Mouse (Mus musculus): ENCODE data around the gene Chn2.

Gene Chn2

GRCm38 (mm10) chr6:54197821-54198412, 158.6 kb downstream of the Chn2 start:
- DNase-seq (ENCODE audit: low spot score in 2 of 2): no peak

DNA sequence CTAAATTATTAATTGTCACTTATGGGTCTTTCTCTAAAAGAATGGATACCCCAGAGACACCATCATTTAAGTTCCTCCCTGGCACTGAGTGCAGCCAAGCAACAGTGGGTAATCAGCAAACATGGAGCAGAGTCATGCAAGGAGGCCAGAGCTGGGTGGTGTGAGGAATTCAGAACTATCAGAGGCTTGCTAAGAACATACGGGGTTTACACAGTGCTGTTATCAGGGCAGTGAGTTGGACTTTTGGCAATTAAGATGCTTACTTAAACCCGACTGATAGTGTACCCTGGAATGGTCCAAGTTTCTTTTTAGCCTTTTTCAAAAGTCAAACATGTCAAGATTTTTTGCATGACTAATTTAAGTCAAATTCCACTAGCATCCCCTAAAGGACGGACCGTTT, 160.2 kb downstream of the Chn2 start:
- DNase-seq (ENCODE audit: low spot score in 2 of 2): no peak

DNA sequence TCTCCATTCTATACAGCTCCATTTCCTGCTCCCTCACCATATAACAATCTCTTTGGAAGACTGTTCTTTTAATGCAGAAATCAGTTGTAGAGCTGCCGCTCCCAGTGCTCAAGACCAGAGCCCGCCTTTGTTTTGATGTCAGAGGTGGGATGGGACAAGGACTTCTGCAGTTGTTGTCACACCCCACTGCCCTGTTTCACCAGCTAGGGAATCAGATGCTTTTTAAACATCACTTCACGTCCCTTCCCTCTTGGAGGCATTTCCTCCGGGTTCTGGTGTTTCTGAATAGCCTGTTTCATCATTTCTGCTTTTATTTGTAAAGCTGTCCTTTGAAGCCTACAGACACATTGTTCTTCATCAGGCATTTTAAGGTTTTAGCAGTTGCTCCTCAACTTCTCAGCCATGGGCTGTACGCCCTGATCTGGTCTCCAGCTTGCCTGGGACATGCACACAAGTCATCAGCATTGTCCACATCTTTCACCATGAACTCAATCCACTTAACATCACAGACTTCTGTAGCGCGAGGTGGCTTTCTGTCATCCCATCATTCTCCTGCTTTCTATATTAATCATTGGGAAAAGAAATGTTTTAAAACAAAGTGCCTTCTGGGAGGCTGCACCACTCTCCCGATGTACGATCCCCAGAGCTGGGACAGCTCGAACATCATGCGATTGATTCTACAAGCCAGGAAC, 160.8 kb downstream of the Chn2 start:
- DNase-seq (ENCODE audit: low spot score in 2 of 2): no peak

DNA sequence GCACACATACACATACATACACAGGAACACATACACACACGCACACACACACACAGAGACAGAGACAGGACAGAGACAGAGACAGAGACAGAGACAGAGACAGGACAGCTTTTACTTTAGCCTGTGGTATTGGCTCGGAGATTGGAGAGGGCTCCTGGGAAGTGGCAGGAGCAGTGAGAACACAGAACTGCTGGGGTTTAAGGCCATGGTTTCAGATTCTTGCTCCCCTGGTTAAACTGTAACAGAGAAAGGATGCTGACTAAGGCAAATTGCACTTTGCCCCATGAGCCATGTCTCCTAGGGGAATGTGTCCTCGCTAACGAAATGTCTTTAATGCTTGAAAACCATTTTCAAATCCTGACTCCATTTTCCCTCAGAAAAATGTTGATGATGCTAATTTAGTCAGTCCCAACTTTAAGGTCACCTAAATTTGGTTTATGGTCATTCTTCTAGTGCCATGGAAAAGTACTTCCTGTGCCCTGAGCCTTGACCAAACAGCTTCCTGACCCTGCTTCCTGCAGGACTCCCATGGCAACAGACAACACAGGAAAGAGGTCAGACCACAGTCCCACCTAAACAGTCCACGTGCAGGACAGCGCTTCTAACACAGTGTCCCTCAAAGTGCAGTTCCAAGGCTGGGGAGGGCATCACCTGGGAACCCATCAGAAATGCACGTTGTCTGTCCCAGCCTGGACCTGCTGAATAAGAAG, 163.1 kb downstream of the Chn2 start:
- no peak for DNase-seq (ENCODE audit: low spot score in 2 of 2)

DNA sequence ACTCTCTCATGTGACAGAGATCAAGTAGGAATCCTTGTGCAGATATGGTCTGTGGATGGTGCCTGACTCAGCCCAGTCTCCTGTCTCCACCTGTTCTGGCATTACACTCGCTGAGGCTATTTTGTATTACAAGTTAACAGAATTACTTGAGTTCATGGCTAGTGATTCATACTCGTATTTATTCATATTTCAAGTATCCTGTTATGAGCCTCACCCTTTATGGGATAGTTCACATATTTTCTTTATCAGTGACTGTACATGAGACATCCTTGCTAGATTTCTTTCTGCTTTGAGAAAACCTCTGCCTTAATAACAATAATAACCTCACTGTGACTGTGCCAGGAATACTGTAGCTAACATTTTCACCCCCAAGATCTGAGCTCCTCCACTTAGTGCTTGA, 164.0 kb downstream of the Chn2 start:
- DNase-seq (ENCODE audit: low spot score in 2 of 2): no peak

GRCm38 (mm10) chr6:54203926-54204325, 164.6 kb downstream of the Chn2 start:
- no peak for DNase-seq (ENCODE audit: low spot score in 2 of 2)

DNA sequence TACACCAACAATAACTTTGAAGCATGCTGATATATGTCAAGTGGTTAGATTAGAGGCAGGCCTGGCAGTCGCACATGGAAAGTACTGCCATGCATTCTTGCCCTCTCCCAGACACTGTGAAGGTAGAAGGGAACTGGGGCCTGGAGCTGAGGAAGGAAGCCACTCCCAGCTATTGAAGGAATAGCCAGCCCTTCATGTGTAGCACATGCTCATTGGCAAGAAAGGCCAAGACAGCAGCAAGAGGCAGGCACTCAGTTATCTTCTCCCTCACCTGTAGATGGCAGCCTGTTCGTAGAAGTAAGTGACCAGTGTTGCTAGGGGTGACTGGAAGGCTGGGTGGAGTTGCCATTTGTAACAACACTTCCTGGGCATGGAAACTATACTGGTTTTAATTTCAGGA, 165.6 kb downstream of the Chn2 start:
- DNase-seq (ENCODE audit: low spot score in 2 of 2): no peak

- DNase-seq (ENCODE audit: low spot score in 2 of 2): no peak
These were observed 166.1 kb downstream of the Chn2 start for GRCm38 (mm10) chr6:54205471-54205870.

DNA sequence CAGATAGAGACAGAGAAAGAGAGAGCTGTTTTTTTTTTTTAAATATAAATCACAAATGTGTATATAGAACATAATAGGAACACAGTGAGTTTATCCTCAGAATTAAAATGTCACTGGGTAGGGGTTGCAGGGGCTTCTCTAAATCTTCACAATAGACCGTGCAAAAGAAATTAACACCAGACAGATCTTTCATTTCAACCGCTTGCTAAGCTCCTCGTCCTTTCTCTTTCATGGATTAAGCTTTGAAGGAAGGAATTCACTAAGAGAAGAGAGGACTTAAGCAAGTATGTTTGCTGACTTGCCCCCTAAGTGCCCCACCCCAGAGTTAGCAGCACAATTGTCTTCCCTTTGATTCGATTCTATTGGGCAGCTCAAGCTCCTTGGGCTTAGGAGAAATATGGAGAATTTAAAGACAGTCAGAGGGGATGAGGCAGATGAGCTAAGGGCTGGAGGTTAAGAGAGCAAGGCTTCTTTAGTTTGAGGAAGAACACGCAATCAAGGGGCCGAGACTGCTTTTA, 166.9 kb downstream of the Chn2 start:
- DNase-seq (ENCODE audit: low spot score in 2 of 2): no peak

DNA sequence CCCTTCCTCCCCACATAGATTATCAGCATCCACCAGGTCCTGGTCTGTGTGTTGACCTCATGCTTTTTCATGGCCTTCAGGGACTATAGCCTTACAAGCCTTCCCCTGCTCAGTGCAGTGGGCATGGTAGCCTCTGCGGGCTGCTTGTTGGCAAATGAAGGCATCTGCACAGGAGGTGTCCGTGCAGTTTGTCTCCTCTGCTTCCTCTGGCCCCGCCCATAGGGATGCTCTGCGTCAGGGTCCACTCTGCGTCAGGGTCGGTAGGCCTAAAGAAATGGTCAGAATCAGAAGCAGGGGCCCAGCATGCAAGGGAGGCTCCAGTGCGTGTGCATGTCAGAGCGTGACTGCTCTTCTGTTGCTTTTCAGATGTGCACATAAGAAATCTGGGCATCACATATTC, 169.4 kb downstream of the Chn2 start:
- no peak for DNase-seq (ENCODE audit: low spot score in 2 of 2)

GRCm38 (mm10) chr6:54210971-54211370, 171.6 kb downstream of the Chn2 start:
- no peak for DNase-seq (ENCODE audit: low spot score in 2 of 2)

DNA sequence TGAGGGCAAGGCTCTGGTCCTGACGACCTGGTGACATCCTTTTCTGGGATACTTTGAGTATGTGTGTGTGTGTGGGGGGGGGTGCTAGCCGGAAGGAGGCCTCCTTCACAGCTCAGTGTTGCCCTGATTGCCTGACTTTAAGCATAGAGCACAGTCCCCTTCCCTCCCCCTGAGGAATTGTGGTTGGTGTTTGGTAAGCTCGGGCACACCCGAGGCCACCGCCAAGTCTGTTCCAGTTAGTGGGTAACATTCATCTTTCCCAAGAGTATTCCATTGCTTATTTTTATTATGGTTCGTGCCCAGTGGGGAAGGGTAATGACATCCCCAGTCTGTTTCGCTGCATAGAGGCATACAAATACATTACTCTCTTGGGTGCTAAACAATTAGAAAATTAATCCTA, 172.6 kb downstream of the Chn2 start:
- DNase-seq (ENCODE audit: low spot score in 2 of 2): no peak

DNA sequence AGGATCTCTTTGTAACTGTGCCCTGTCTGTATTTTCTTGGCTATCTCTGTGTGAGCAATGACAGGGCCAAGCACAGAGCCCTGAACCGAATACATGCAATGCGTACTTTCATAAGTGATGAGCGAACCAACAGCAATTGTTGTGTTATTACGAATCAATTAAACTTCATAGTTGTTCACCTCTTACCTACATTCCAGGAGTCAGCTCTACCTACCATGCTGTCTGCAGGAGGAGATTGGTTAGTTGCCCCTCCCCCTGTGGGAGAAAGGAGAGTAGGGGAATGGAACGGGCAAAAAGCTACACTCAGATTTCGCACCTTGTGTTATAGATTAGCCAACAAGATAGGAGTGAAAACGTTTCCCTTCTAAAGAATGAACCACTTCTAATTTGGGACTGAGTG, 174.4 kb downstream of the Chn2 start:
- no peak for DNase-seq (ENCODE audit: low spot score in 2 of 2)

GRCm38 (mm10) chr6:54215636-54216035, 176.3 kb downstream of the Chn2 start:
- no peak for DNase-seq (ENCODE audit: low spot score in 2 of 2)

GRCm38 (mm10) chr6:54216512-54216911, 177.2 kb downstream of the Chn2 start:
- DNase-seq (ENCODE audit: low spot score in 2 of 2): no peak

- DNase-seq (ENCODE audit: low spot score in 2 of 2): no peak
These were observed 180.8 kb downstream of the Chn2 start for GRCm38 (mm10) chr6:54220124-54220523.

DNA sequence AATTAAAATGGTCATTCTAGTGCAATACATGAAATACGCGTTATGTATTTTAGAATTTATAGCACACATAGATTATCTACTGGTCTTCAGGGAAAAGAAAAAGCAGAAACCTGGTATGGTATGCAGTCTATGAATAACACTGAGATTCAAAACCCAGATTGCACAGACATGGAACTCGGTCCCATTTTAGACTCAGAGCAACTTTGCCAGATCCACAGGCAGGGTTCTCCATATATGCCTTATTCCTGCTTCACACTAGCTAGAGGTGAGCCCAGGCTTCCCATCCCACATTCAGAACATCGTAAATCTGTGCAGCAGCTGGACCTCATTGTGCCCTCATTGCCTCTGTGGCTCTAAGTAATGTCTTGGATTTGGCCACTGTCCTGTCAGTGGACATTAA, 184.2 kb downstream of the Chn2 start:
- no peak for DNase-seq (ENCODE audit: low spot score in 2 of 2)

DNA sequence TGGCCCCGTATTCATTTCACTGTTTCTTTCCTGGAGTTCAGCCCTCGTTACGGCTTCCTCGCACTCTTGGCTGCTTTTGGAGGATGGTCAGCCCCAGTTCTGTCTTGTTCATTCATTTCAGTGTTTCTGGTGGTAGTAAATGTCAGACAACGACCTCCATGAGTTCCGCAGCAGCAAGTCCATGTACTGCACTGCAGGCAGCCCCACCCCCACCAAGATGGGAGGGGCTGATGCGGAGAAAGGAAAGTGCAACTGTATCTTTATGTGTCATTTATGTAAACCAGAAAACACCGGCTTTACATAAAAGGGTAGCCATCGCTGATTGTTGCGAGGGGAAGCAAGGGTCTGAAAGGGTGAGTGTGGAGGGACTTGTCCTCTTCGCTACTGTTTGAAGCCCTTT, 185.0 kb downstream of the Chn2 start:
- DNase-seq (ENCODE audit: low spot score in 2 of 2): no peak

- no peak for DNase-seq (ENCODE audit: low spot score in 2 of 2)
These were observed 186.0 kb downstream of the Chn2 start for GRCm38 (mm10) chr6:54225327-54225726.

GRCm38 (mm10) chr6:54227061-54227460, 187.7 kb downstream of the Chn2 start:
- DNase-seq (ENCODE audit: low spot score in 2 of 2): no peak

DNA sequence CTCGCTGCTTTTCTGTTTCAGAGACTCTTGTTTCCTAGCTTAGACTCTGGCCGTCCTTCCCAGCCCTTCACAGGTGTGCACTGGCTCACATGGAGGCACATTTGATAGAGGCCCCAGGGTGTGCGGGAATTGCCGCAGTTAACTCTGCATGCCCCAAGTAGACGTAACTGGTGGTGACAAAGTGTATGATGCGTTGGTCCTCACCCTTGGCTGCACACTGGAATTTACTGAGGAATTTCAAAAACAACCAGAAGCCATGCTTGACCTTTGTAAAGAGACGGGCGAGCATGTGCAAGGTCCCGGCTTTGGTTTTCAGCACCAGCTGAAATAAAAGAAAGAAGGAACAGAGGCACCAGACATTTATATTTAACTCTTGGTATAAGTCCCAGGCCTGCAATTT, 189.1 kb downstream of the Chn2 start:
- no peak for DNase-seq (ENCODE audit: low spot score in 2 of 2)

DNA sequence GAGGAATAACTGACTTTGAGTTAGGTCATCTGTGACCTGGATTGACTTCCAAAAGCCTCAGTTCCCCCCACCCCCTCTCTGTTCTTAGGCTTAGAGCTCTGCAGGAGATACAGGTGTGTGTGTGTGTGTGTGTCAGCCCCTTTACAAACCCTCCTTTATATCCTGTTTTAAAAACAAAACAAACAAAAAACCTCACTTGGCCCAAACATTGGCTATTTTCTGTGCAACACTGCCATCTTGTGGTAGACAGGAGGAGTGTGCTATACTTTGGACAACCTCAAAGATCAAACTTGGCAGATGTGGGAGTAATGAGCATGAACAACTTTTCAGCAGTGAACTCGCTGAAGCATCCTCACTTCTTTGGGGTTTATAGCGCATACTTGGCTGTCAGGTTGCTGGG, 189.5 kb downstream of the Chn2 start:
- DNase-seq (ENCODE audit: low spot score in 2 of 2): no peak

Data from right cerebral cortex, postnatal 36 days (tissue).